Mouse (Mus musculus): ENCODE measurements around the gene Senp7. TPM values are rescaled to one million over a fixed set of nuclear protein-coding genes. Genes with fewer than 3 reads are reported as not detected.
"Not testable (repeated sequence)": the region's sequence is repeated elsewhere in the genome, so short reads cannot be mapped to it uniquely, and the experiment has no call there.

Gene Senp7
- polyA plus RNA-seq, 1 experiment from 2014 or later = 23.8 TPM

- WGBS = 91% methylated on average over 10 of the region's 10 CpGs
- no peak overlapping the region for H3K4me2 ChIP-seq (ENCODE audit: low read length)
- no peak overlapping the region for H3K4me3 ChIP-seq (ENCODE audit: control insufficient read depth in 1 of 2, insufficient read depth in 1 of 2, low read depth in 1 of 2, low read length in 2 of 2)
- no peaks in the 10 kb centered on the region for H3K9me3 ChIP-seq (ENCODE audit: control insufficient read depth, low read length)
- H3K9ac ChIP-seq (ENCODE audit: low read length) = no peak overlapping the region
- H3K4me1 ChIP-seq (ENCODE audit: control insufficient read depth in 2 of 2, insufficient read depth in 2 of 2, low read length in 2 of 2) = peaks cover 2 to 6% of the 10 kb centered on the region in 2 experiments; a peak in 2 of 4 replicates
- H3K27ac ChIP-seq (replicated peaks in 1 of 2; ENCODE audit: control insufficient read depth in 1 of 2, insufficient read depth in 1 of 2, low read depth in 2 of 2, low read length in 2 of 2) = no peak overlapping the region
- H3K36me3 ChIP-seq (ENCODE audit: control insufficient read depth, insufficient read depth, low read length) = peaks cover 22% of the 10 kb centered on the region
- ATAC-seq (ENCODE audit: insufficient number of reproducible peaks, insufficient read depth, low FRiP score, low read depth) = no peak
- H3K27me3 ChIP-seq (ENCODE audit: control insufficient read depth, insufficient read depth, low read length) = no peaks in the 10 kb centered on the region
These were observed 69.4 kb downstream of the Senp7 start for GRCm38 (mm10) chr16:56117327-56118180.

GRCm38 (mm10) chr16:56122517-56122916 lies 74.4 kb downstream of the Senp7 start:
- ATAC-seq (ENCODE audit: insufficient number of reproducible peaks, insufficient read depth, low FRiP score, low read depth) = no peak
- no peak overlapping the region for H3K9ac ChIP-seq (ENCODE audit: low read length)

DNA sequence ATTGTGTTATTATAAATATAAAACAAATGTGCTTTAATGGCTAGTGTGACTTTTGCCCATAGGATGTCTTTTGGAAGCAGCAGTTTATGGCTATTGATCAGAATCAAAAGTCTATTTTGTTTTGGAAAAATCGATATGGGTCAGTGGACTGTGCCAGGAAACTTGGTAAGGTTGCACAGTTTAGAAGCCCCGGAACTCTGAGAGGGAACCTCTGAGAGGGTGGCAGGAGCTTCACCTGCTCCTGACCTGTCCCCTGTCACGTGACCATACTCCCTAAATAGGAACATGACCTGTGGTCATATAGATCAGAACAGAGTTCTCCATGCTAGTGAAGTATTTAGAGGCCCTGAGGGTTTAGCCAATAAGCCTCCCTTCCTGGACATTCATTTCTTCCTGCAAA lies 75.9 kb downstream of the Senp7 start:
- Histone ChIP-seq H3K27me3 (ENCODE audit: control insufficient read depth, insufficient read depth, low read length) (no peaks in the 10 kb centered on the region), H3K9ac (ENCODE audit: low read length) (no peak overlapping the region), H3K4me1 (ENCODE audit: control insufficient read depth in 2 of 2, insufficient read depth in 2 of 2, low read length in 2 of 2) (peaks cover 0 to 3% of the 10 kb centered on the region in 2 experiments; a peak in 1 of 4 replicates), H3K4me3 (ENCODE audit: control insufficient read depth in 1 of 2, insufficient read depth in 1 of 2, low read depth in 1 of 2, low read length in 2 of 2) (no peak overlapping the region), H3K27ac (replicated peaks in 1 of 2; ENCODE audit: control insufficient read depth in 1 of 2, insufficient read depth in 1 of 2, low read depth in 2 of 2, low read length in 2 of 2) (no peak overlapping the region), H3K36me3 (ENCODE audit: control insufficient read depth, insufficient read depth, low read length) (peaks cover 44% of the 10 kb centered on the region), H3K9me3 (ENCODE audit: control insufficient read depth, low read length) (no peaks in the 10 kb centered on the region), H3K4me2 (ENCODE audit: low read length) (no peak overlapping the region)
- ATAC-seq (ENCODE audit: insufficient number of reproducible peaks, insufficient read depth, low FRiP score, low read depth) = no peak
- 88% methylated on average over 3 of the region's 3 CpGs for WGBS

More at GRCm38 (mm10) chr16:56122517-56122916, 74.4 kb downstream of the Senp7 start:
- Histone ChIP-seq H3K9me3 (ENCODE audit: control insufficient read depth, low read length) (no peaks in the 10 kb centered on the region), H3K4me2 (ENCODE audit: low read length) (no peak overlapping the region), H3K4me3 (ENCODE audit: control insufficient read depth in 1 of 2, insufficient read depth in 1 of 2, low read depth in 1 of 2, low read length in 2 of 2) (no peak overlapping the region), H3K27ac (replicated peaks in 1 of 2; ENCODE audit: control insufficient read depth in 1 of 2, insufficient read depth in 1 of 2, low read depth in 2 of 2, low read length in 2 of 2) (no peak overlapping the region), H3K36me3 (ENCODE audit: control insufficient read depth, insufficient read depth, low read length) (peaks cover 35% of the 10 kb centered on the region), H3K4me1 (ENCODE audit: control insufficient read depth in 2 of 2, insufficient read depth in 2 of 2, low read length in 2 of 2) (peaks cover 0 to 3% of the 10 kb centered on the region in 2 experiments; a peak in 1 of 4 replicates), H3K27me3 (ENCODE audit: control insufficient read depth, insufficient read depth, low read length) (no peaks in the 10 kb centered on the region)
- WGBS = 82% methylated on average over 5 of the region's 5 CpGs

DNA sequence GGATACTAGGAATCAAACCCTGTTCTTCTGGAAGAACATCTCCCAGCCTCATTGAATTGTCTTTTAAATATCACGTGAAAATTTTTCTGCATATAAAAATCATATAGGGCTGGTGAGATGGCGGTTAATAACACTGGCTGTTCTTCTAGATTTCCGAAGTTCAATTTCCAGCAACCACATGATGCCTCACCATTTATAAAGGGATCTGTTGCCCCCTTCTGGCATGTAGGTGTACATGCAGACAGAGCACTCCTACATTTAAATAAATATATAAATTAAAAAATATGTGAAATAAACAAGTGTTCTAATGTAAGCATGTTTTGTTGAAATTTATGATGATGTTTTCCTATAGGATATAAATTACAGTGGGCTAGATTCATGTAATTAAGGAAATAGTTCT lies 83.5 kb downstream of the Senp7 start:
- no peaks in the 10 kb centered on the region for H3K9me3 ChIP-seq (ENCODE audit: control insufficient read depth, low read length)
- 37% methylated on average over 3 of the region's 3 CpGs for WGBS
- no peak overlapping the region for H3K27ac ChIP-seq (replicated peaks in 1 of 2; ENCODE audit: control insufficient read depth in 1 of 2, insufficient read depth in 1 of 2, low read depth in 2 of 2, low read length in 2 of 2)
- H3K27me3 ChIP-seq (ENCODE audit: control insufficient read depth, insufficient read depth, low read length) = no peaks in the 10 kb centered on the region
- peaks cover 17% of the 10 kb centered on the region for H3K36me3 ChIP-seq (ENCODE audit: control insufficient read depth, insufficient read depth, low read length)
- no peak for ATAC-seq (ENCODE audit: insufficient number of reproducible peaks, insufficient read depth, low FRiP score, low read depth)
- no peak overlapping the region for H3K4me2 ChIP-seq (ENCODE audit: low read length)
- H3K4me3 ChIP-seq (ENCODE audit: control insufficient read depth in 1 of 2, insufficient read depth in 1 of 2, low read depth in 1 of 2, low read length in 2 of 2) = no peak overlapping the region
- no peaks in the 10 kb centered on the region for H3K4me1 ChIP-seq (ENCODE audit: control insufficient read depth in 2 of 2, insufficient read depth in 2 of 2, low read length in 2 of 2)
- no peak overlapping the region for H3K9ac ChIP-seq (ENCODE audit: low read length)

DNA sequence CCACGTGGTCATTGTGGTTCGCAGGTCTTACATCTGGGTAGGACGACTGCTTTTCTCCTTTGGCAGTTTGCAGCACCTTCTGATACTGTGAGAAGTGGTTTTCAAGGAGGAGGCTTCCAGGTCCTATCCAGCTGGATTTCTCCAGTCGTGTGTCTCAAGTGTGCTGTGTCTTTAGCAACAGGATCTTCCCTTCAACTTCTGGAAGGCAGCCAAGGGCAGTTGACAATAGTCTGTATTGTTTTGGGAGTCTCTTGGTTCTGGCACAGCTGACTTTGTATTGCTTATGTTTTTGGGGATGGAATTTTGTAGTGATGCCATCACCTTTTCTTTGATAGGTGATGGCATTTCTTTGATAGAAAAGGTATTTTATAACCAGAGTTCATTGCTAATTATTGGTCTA lies 86.0 kb downstream of the Senp7 start:
- ATAC-seq (ENCODE audit: insufficient number of reproducible peaks, insufficient read depth, low FRiP score, low read depth) = no peak
- Histone ChIP-seq H3K9me3 (ENCODE audit: control insufficient read depth, low read length) (no peaks in the 10 kb centered on the region), H3K4me2 (ENCODE audit: low read length) (no peak overlapping the region), H3K36me3 (ENCODE audit: control insufficient read depth, insufficient read depth, low read length) (peaks cover 4% of the 10 kb centered on the region), H3K27ac (replicated peaks in 1 of 2; ENCODE audit: control insufficient read depth in 1 of 2, insufficient read depth in 1 of 2, low read depth in 2 of 2, low read length in 2 of 2) (no peak overlapping the region), H3K4me1 (ENCODE audit: control insufficient read depth in 2 of 2, insufficient read depth in 2 of 2, low read length in 2 of 2) (no peaks in the 10 kb centered on the region), H3K4me3 (ENCODE audit: control insufficient read depth in 1 of 2, insufficient read depth in 1 of 2, low read depth in 1 of 2, low read length in 2 of 2) (no peak overlapping the region), H3K9ac (ENCODE audit: low read length) (no peak overlapping the region), H3K27me3 (ENCODE audit: control insufficient read depth, insufficient read depth, low read length) (no peaks in the 10 kb centered on the region)
- WGBS = 36% methylated on average over 4 of the region's 4 CpGs

- WGBS = 87% methylated on average over 5 of the region's 5 CpGs
- H3K27me3 ChIP-seq (ENCODE audit: control insufficient read depth, insufficient read depth, low read length); H3K4me3 ChIP-seq (ENCODE audit: control insufficient read depth in 1 of 2, insufficient read depth in 1 of 2, low read depth in 1 of 2, low read length in 2 of 2); H3K27ac ChIP-seq (replicated peaks in 1 of 2; ENCODE audit: control insufficient read depth in 1 of 2, insufficient read depth in 1 of 2, low read depth in 2 of 2, low read length in 2 of 2); H3K4me2 ChIP-seq (ENCODE audit: low read length); H3K9ac ChIP-seq (ENCODE audit: low read length); H3K4me1 ChIP-seq (ENCODE audit: control insufficient read depth in 2 of 2, insufficient read depth in 2 of 2, low read length in 2 of 2); H3K36me3 ChIP-seq (ENCODE audit: control insufficient read depth, insufficient read depth, low read length); H3K9me3 ChIP-seq (ENCODE audit: control insufficient read depth, low read length); ATAC-seq (ENCODE audit: insufficient number of reproducible peaks, insufficient read depth, low FRiP score, low read depth): not testable (repeated sequence)
These were observed 89.5 kb downstream of the Senp7 start for GRCm38 (mm10) chr16:56137672-56138071.

DNA sequence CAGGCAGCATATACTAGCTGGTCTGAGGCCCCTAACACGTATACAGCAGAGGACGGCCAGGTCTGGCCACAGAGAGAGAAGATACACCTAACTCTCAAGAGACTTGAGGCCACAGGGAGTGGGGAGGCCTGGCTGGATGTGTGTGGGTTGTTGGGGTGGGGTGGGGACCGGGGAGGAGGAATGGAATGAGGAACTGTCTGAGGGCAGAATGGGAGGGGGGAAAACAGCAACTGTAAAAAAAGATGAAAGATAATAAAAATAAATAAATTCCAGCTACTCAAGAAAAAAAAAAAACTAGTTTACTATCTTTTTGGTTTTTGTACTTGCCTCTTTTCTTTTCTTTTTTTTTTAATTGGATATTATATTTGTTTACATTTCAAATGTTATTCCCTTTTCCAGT lies 91.8 kb downstream of the Senp7 start:
- Histone ChIP-seq H3K9me3 (ENCODE audit: control insufficient read depth, low read length) (no peaks in the 10 kb centered on the region), H3K4me3 (ENCODE audit: control insufficient read depth in 1 of 2, insufficient read depth in 1 of 2, low read depth in 1 of 2, low read length in 2 of 2) (no peak overlapping the region), H3K9ac (ENCODE audit: low read length) (no peak overlapping the region), H3K27ac (replicated peaks in 1 of 2; ENCODE audit: control insufficient read depth in 1 of 2, insufficient read depth in 1 of 2, low read depth in 2 of 2, low read length in 2 of 2) (no peak overlapping the region), H3K4me2 (ENCODE audit: low read length) (no peak overlapping the region), H3K36me3 (ENCODE audit: control insufficient read depth, insufficient read depth, low read length) (peaks cover 6% of the 10 kb centered on the region; the same call in 1 of the 2 replicates), H3K27me3 (ENCODE audit: control insufficient read depth, insufficient read depth, low read length) (no peaks in the 10 kb centered on the region), H3K4me1 (ENCODE audit: control insufficient read depth in 2 of 2, insufficient read depth in 2 of 2, low read length in 2 of 2) (no peaks in the 10 kb centered on the region)
- ATAC-seq (ENCODE audit: insufficient number of reproducible peaks, insufficient read depth, low FRiP score, low read depth) = no peak
- 84% methylated on average over 3 of the region's 3 CpGs for WGBS

Data from heart, embryonic 14.5 days (tissue).